Mouse (Mus musculus) cortical plate, adult 2 months (tissue): ENCODE results near the gene Lxn.

Source experiments
- CTCF ChIP-seq: fragments of 200-500 bp; IDR thresholded peaks from 2 replicates; pipeline ENCODE4 v1.5.1; 2011; ENCODE audit warnings: mild to moderate bottlenecking, control low read depth, low read length; ENCODE audit not compliant: insufficient read depth; ENCODE audit errors: extremely low read depth
- POLR2A ChIP-seq: fragments of 200-500 bp; IDR thresholded peaks from 2 replicates; pipeline ENCODE4 v1.6.1; 2011; ENCODE audit warnings: mild to moderate bottlenecking, low read length, control low read depth; ENCODE audit not compliant: insufficient read depth; ENCODE audit errors: extremely low read depth

DNA sequence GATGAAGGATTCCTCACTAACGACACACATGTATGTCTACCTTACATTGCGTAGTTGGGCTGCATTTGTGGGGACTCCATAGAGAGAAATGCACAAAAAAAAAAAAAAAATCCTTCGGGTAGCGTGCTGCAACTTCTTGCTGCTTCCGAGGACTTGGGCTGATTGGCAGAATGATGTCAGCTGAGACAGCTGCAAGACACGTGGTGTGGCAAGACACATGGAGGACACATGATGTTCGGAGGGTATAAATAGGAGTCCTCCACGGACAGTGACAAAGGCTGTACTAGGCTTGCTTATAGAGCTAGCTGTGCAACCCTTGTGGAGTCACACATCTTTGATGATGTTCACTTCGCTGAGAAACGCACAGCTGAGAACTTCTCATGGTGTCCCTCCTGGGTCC is 18.7 kb upstream of the Lxn start:
- TF ChIP-seq POLR2A (no peak), CTCF (no peak)
